Mouse (Mus musculus) CH12.LX (cell line): ENCODE results near the gene Tbcel. TPM values are rescaled to one million over a fixed set of nuclear protein-coding genes. Genes with fewer than 3 reads are reported as not detected.

ENCODE experiments used
- DNase-seq: peaks from one replicate; pipeline ENCODE4 v3.0.0-alpha.2; 2013; ENCODE audit errors: extremely low read depth
- H3K27ac ChIP-seq: 2 replicates; pipeline ENCODE4 v1.5.1; 2012; ENCODE audit warnings: low read depth, mild to moderate bottlenecking, control low read depth, moderate library complexity; ENCODE audit not compliant: insufficient read depth
- H3K27me3 ChIP-seq: replicated peaks from 2 replicates; pipeline ENCODE3; 2012; ENCODE audit warnings: inconsistent platforms
- H3K36me3 ChIP-seq, 2 experiments: replicated peaks in 1 of 2; 2 replicates each; pipeline versions ENCODE3 to v1.6.1; 2012; ENCODE audit warnings: inconsistent platforms in 1 of 2, low read length in 1 of 2, mild to moderate bottlenecking in 1 of 2, mixed read lengths in 1 of 2, moderate library complexity in 1 of 2; ENCODE audit not compliant: control insufficient read depth in 1 of 2, insufficient read depth in 1 of 2
- H3K4me1 ChIP-seq, 2 experiments: 2 replicates each; pipeline ENCODE4 v1.6.1; 2012; ENCODE audit warnings: inconsistent platforms in 1 of 2, moderate library complexity in 1 of 2; ENCODE audit not compliant: insufficient read depth in 2 of 2, control insufficient read depth in 1 of 2
- H3K4me2 ChIP-seq: 2 replicates; pipeline ENCODE4 v1.6.1; 2012; ENCODE audit warnings: low read depth, mild to moderate bottlenecking, control low read depth; ENCODE audit not compliant: poor library complexity, insufficient read depth, severe bottlenecking
- H3K4me3 ChIP-seq, 3 experiments: fragments of 150-350 bp in 1 of 3; sonication (generic) in 1 of 3; replicated peaks in 1 of 3; 2 replicates each; pipeline versions ENCODE3 to v1.5.1; 2011 to 2012; ENCODE audit warnings: low read depth in 2 of 3, low read length in 2 of 3, mild to moderate bottlenecking in 2 of 3, moderate library complexity in 2 of 3, control low read depth in 1 of 3, improper control_type of control experiment in 1 of 3, inconsistent platforms in 1 of 3, mixed read lengths in 1 of 3; ENCODE audit not compliant: poor library complexity in 1 of 3
- H3K79me2 ChIP-seq: replicated peaks from 2 replicates; pipeline ENCODE4 v1.6.1; 2012; ENCODE audit warnings: mild to moderate bottlenecking, moderate library complexity; ENCODE audit not compliant: control insufficient read depth, poor library complexity, insufficient read depth, severe bottlenecking; ENCODE audit errors: extremely low read depth
- H3K9ac ChIP-seq: 2 replicates; pipeline ENCODE4 v1.6.1; 2012; ENCODE audit warnings: low read depth, mild to moderate bottlenecking, control low read depth, moderate library complexity; ENCODE audit not compliant: insufficient read depth
- H3K9me3 ChIP-seq: replicated peaks from 2 replicates; pipeline ENCODE3; 2012; ENCODE audit warnings: low read length, inconsistent platforms, mixed read lengths
- BHLHE40 ChIP-seq: IDR thresholded peaks from 2 replicates; pipeline ENCODE4 v1.6.1; 2011; ENCODE audit warnings: mild to moderate bottlenecking, low read depth, low read length, improper control_type of control experiment
- E2F4 ChIP-seq: IDR thresholded peaks from 2 replicates; pipeline ENCODE4 v1.6.1; 2011; ENCODE audit warnings: low read depth, low read length, improper control_type of control experiment; ENCODE audit not compliant: insufficient replicate concordance
- ELF1 ChIP-seq: IDR thresholded peaks from 2 replicates; pipeline ENCODE4 v1.6.1; 2014; ENCODE audit warnings: low read depth, mild to moderate bottlenecking, inconsistent platforms, low read length, improper control_type of control experiment
- EP300 ChIP-seq: IDR thresholded peaks from 2 replicates; pipeline ENCODE4 v1.6.1; 2011; ENCODE audit warnings: low read length, improper control_type of control experiment
- HCFC1 ChIP-seq: IDR thresholded peaks from 2 replicates; pipeline ENCODE4 v1.6.1; 2012; ENCODE audit warnings: low read depth, mild to moderate bottlenecking, inconsistent platforms, low read length, improper control_type of control experiment
- IRF4 ChIP-seq: IDR thresholded peaks from 2 replicates; pipeline ENCODE4 v1.6.1; 2014; ENCODE audit warnings: low read depth, mild to moderate bottlenecking, inconsistent platforms, low read length, improper control_type of control experiment
- JUN ChIP-seq: IDR thresholded peaks from 2 replicates; pipeline ENCODE4 v1.6.1; 2011; ENCODE audit warnings: low read depth, mild to moderate bottlenecking, low read length, improper control_type of control experiment, moderate library complexity; ENCODE audit not compliant: insufficient read depth
- KAT2A ChIP-seq: IDR thresholded peaks from 2 replicates; pipeline ENCODE4 v1.6.1; 2012; ENCODE audit warnings: low read length, improper control_type of control experiment, inconsistent platforms; ENCODE audit not compliant: insufficient replicate concordance
- MAFK ChIP-seq: IDR thresholded peaks from 2 replicates; pipeline ENCODE4 v1.6.1; 2011; ENCODE audit warnings: low read length, improper control_type of control experiment; ENCODE audit not compliant: insufficient replicate concordance
- MAX ChIP-seq: IDR thresholded peaks from 2 replicates; pipeline ENCODE4 v1.6.1; 2011; ENCODE audit warnings: low read length, improper control_type of control experiment
- MAZ ChIP-seq: IDR thresholded peaks from 2 replicates; pipeline ENCODE4 v1.6.1; 2012; ENCODE audit warnings: low read depth, mild to moderate bottlenecking, inconsistent platforms, low read length, improper control_type of control experiment, moderate library complexity
- MEF2A ChIP-seq: IDR thresholded peaks from 2 replicates; pipeline ENCODE4 v1.6.1; 2014; ENCODE audit warnings: low read depth, mild to moderate bottlenecking, inconsistent platforms, low read length, improper control_type of control experiment, borderline replicate concordance
- MXI1 ChIP-seq: IDR thresholded peaks from 2 replicates; pipeline ENCODE4 v1.6.1; 2011; ENCODE audit warnings: mild to moderate bottlenecking, low read depth, low read length, improper control_type of control experiment
- NELFE ChIP-seq: IDR thresholded peaks from 2 replicates; pipeline ENCODE4 v1.6.1; 2011; ENCODE audit warnings: low read depth, low read length, improper control_type of control experiment
- NRF1 ChIP-seq: IDR thresholded peaks from 2 replicates; pipeline ENCODE4 v1.6.1; 2014; ENCODE audit warnings: low read depth, mild to moderate bottlenecking, inconsistent platforms, low read length, improper control_type of control experiment, moderate library complexity
- PAX5 ChIP-seq: IDR thresholded peaks from 2 replicates; pipeline ENCODE4 v1.6.1; 2012; ENCODE audit warnings: low read length, inconsistent platforms, mixed read lengths
- POLR2A ChIP-seq: IDR thresholded peaks from 2 replicates; pipeline ENCODE4 v1.6.1; 2011; ENCODE audit warnings: low read depth, mild to moderate bottlenecking, improper control_type of control experiment, low read length
- POLR2AphosphoS2 ChIP-seq: IDR thresholded peaks from 2 replicates; pipeline ENCODE4 v1.6.1; 2011; ENCODE audit warnings: low read depth, low read length, improper control_type of control experiment
- RAD21 ChIP-seq: IDR thresholded peaks from 2 replicates; pipeline ENCODE4 v1.6.1; 2011; ENCODE audit warnings: low read depth, mild to moderate bottlenecking, low read length, improper control_type of control experiment, moderate library complexity
- SMC3 ChIP-seq: IDR thresholded peaks from 2 replicates; pipeline ENCODE4 v1.6.1; 2011; ENCODE audit warnings: low read depth, low read length, improper control_type of control experiment
- TCF12 ChIP-seq: IDR thresholded peaks from 2 replicates; pipeline ENCODE4 v1.6.1; 2014; ENCODE audit warnings: low read depth, mild to moderate bottlenecking, inconsistent platforms, low read length, improper control_type of control experiment
- UBTF ChIP-seq: IDR thresholded peaks from 2 replicates; pipeline ENCODE4 v1.6.1; 2012; ENCODE audit warnings: low read depth, mild to moderate bottlenecking, inconsistent platforms, low read length, improper control_type of control experiment, moderate library complexity
- USF1 ChIP-seq: IDR thresholded peaks from 2 replicates; pipeline ENCODE4 v1.6.1; 2014; ENCODE audit warnings: low read depth, mild to moderate bottlenecking, inconsistent platforms, low read length, improper control_type of control experiment
- USF2 ChIP-seq: conservative IDR thresholded peaks from 2 replicates; pipeline ENCODE4 v1.6.1; 2011; ENCODE audit warnings: low read depth, low read length, improper control_type of control experiment
- ZC3H11A ChIP-seq: IDR thresholded peaks from 2 replicates; pipeline ENCODE4 v1.6.1; 2012; ENCODE audit warnings: low read depth, mild to moderate bottlenecking, inconsistent platforms, low read length, improper control_type of control experiment
- ZKSCAN1 ChIP-seq: IDR thresholded peaks from 2 replicates; pipeline ENCODE4 v1.6.1; 2012; ENCODE audit warnings: low read depth, inconsistent platforms, low read length, improper control_type of control experiment, borderline replicate concordance
- ZNF384 ChIP-seq: IDR thresholded peaks from 2 replicates; pipeline ENCODE4 v1.6.1; 2012; ENCODE audit warnings: low read depth, low read length, improper control_type of control experiment, inconsistent platforms
- dilution Hi-C: fragments of 300-500 bp; cut with MboI; formaldehyde crosslinking; loops from 2 replicates; pipeline ENCODE4 v1.14.3; 2020; ENCODE audit warnings: low sequenced_read_pairs; ENCODE audit not compliant: extremely low pct_unique_long_range_greater_than_20kb, extremely low pct_ligation_motif_present
- in situ Hi-C: fragments of 300-500 bp; cut with MboI; formaldehyde crosslinking; loops from 3 replicates; pipeline ENCODE4 v1.14.3; 2019; ENCODE audit warnings: low sequenced_read_pairs, low pct_ligation_motif_present, low pct_unique_long_range_greater_than_20kb, mixed read lengths
- polyA plus RNA-seq: library from polyadenylated mRNA; unstranded; fragments of >175 nt; gene quantifications from 2 replicates; pipeline ENCODE4 v1.2.1, GENCODE M21; 2012; ENCODE audit warnings: low read depth; ENCODE audit not compliant: insufficient read length
- total RNA-seq, 2 experiments: library from RNA; depleted of rRNA; stranded (reverse); fragments of 300-350 nt in 1 of 2; fragments of >200 nt in 1 of 2; gene quantifications; 2 replicates each; pipeline ENCODE4 v1.2.3; 2012 to 2014

Gene Tbcel
- total and polyA plus RNA-seq, 3 experiments = 5.3 to 10.0 (median 5.9) TPM

- dilution Hi-C loops (no loop called here), in situ Hi-C loops (no loop called here)
- H3K9ac ChIP-seq = no peak overlapping the region
Observed at GRCm38 (mm10) chr9:42507022-42507421, 587 bp downstream of the Tbcel start.

GRCm38 (mm10) chr9:42504971-42505510 is 2.6 kb downstream of the Tbcel start:
- in situ Hi-C loops = no loop called here
- H3K9ac ChIP-seq = no peak overlapping the region

More at GRCm38 (mm10) chr9:42507022-42507421, 587 bp downstream of the Tbcel start:
- Histone ChIP-seq H3K9me3 (no peaks in the 10 kb centered on the region), H3K36me3 (no peaks in the 10 kb centered on the region), H3K27me3 (peaks cover 17% of the 10 kb centered on the region), H3K4me2 (no peak overlapping the region), H3K4me1 (no peaks in the 10 kb centered on the region), H3K79me2 (no peaks in the 10 kb centered on the region), H3K27ac (no peak overlapping the region), H3K4me3 (no peak overlapping the region)
- DNase-seq = no peak
- TF ChIP-seq E2F4 (no peak), USF2 (no peak), ELF1 (no peak), BHLHE40 (no peak), HCFC1 (no peak), ZKSCAN1 (no peak), MAFK (no peak), POLR2AphosphoS2 (no peak), PAX5 (no peak), EP300 (no peak), MAX (no peak), MAZ (no peak), ZNF384 (no peak), USF1 (no peak), NRF1 (no peak), NELFE (no peak), JUN (no peak), UBTF (no peak), MXI1 (no peak), POLR2A (no peak)

More at GRCm38 (mm10) chr9:42504971-42505510, 2.6 kb downstream of the Tbcel start:
- H3K27me3 ChIP-seq = peaks cover 17% of the 10 kb centered on the region
- no peak for TF ChIP-seq RAD21
- no peak for TF ChIP-seq IRF4
- no peak for TF ChIP-seq MEF2A
- TF ChIP-seq SMC3 = no peak
- TF ChIP-seq UBTF = no peak
- TF ChIP-seq KAT2A = no peak
- no peak for TF ChIP-seq JUN
- TF ChIP-seq ZC3H11A = no peak
- no peak for TF ChIP-seq USF2
- TF ChIP-seq MAX = no peak
- TF ChIP-seq NRF1 = no peak
- TF ChIP-seq TCF12 = no peak
- TF ChIP-seq MXI1 = no peak
- TF ChIP-seq, all 38 proteins: peak for 0
- Histone ChIP-seq H3K36me3 (no peaks in the 10 kb centered on the region), H3K4me1 (no peaks in the 10 kb centered on the region), H3K9me3 (no peaks in the 10 kb centered on the region), H3K4me2 (no peak overlapping the region), H3K4me3 (no peak overlapping the region), H3K79me2 (no peaks in the 10 kb centered on the region), H3K27ac (no peak overlapping the region)
- no peak for DNase-seq
- dilution Hi-C loops = no loop called here
